In the genomic region with DNA sequence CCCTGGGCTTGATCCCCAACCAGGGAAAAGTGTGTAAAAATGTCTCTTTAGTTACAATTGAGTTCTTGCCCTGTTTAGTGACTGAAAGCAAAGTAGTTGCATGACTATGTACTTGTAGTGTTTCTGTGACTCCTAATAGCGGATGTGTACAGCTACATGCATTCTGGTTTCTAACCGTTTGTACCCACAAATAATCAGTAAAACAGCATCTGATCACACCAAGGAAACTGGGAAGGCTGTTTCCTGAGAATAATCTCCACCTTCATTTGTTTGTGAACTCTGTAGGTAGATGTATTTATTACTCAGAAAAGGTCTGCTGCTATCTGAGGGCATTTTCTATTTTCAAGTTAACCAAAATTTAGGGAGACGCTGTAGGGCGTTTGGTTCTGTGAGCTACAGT, we compare ENCODE assay signal across 13 mouse cellular contexts.
"Had no signal": no experiment of that assay in that cellular context is flagged by ENCODE, and none has a peak within 500 bp of the region (broad histone marks: within the 10 kb centered on the region; RNA-seq: fewer than 3 reads in every experiment).

No protein-coding gene starts in this region.

- H3K4me2 ChIP-seq: lung, embryonic 14.5 days; midbrain, embryonic 11.5 days; midbrain, embryonic 13.5 days; midbrain, embryonic 15.5 days; neural tube, embryonic 12.5 days had no signal

- ATAC-seq: midbrain, embryonic 13.5 days; midbrain, embryonic 15.5 days had no signal

- H3K27me3 ChIP-seq: midbrain, embryonic 13.5 days; midbrain, embryonic 15.5 days; neural tube, embryonic 12.5 days had no signal

- H3K9ac ChIP-seq: lung, embryonic 14.5 days; midbrain, embryonic 13.5 days; midbrain, embryonic 15.5 days; neural tube, embryonic 12.5 days had no signal

- H3K27ac ChIP-seq: midbrain, embryonic 13.5 days; midbrain, embryonic 15.5 days; neural tube, embryonic 12.5 days had no signal

- H3K4me3 ChIP-seq: megakaryocyte, embryonic 14.5 days; midbrain, embryonic 13.5 days; midbrain, embryonic 15.5 days; neural tube, embryonic 12.5 days had no signal

- H3K9me3 ChIP-seq: megakaryocyte, embryonic 14.5 days; midbrain, embryonic 13.5 days; neural tube, embryonic 12.5 days had no signal

- DNase-seq: lung, adult 18-20 months; lung, embryonic 14.5 days; lung, postnatal 10 days; lung, postnatal 4 days; right cerebral cortex, postnatal 14 days; thymus, adult 18-20 months; thymus, postnatal 14 days; thymus, postnatal 36 days had no signal

- H3K4me1 ChIP-seq: neural tube, embryonic 12.5 days had no signal
